ENCODE assay signal across 23 mouse cellular contexts in genomic region chr1:63539884-63540613, GRCm38 (mm10).
DNase-seq lines count a peak whose midpoint lies in the region; ATAC-seq and TF ChIP-seq lines count a peak whose summit lies in the region.
"Had no signal": no experiment of that assay in that cellular context is flagged by ENCODE, and none has a peak within 500 bp of the region (broad histone marks: within the 10 kb centered on the region; RNA-seq: fewer than 3 reads in every experiment).

No protein-coding gene starts in this region.

- ATAC-seq in hindbrain, embryonic 13.5 days (ENCODE audit: low FRiP score) = peak; percentile 72
- no peak for ATAC-seq in hindbrain, embryonic 11.5 days (ENCODE audit: low FRiP score)
- peak; percentile 82 for ATAC-seq in forebrain, embryonic 12.5 days (ENCODE audit: low FRiP score)
- ATAC-seq in hindbrain, embryonic 15.5 days (ENCODE audit: low FRiP score, low read depth) = peak; percentile 76
- ATAC-seq in midbrain, postnatal 0 days (ENCODE audit: low FRiP score) = no peak
- no peak for ATAC-seq in granulocyte monocyte progenitor cell, adult 5-6 weeks (replicated peaks; ENCODE audit: poor library complexity, severe bottlenecking)
- ATAC-seq: inflammation-experienced regulatory T-cells, adult 6 months; liver, embryonic 12.5 days had no signal

- WGBS in hindbrain, embryonic 13.5 days = 43% methylated on average over 14 of the region's 14 CpGs
- WGBS in hindbrain, embryonic 11.5 days = 69% methylated on average over 14 of the region's 14 CpGs
- WGBS in forebrain, embryonic 12.5 days = 22% methylated on average over 14 of the region's 14 CpGs
- WGBS in hindbrain, embryonic 15.5 days = 35% methylated on average over 14 of the region's 14 CpGs
- 32% methylated on average over 14 of the region's 14 CpGs for WGBS in midbrain, postnatal 0 days

- no peaks in the 10 kb centered on the region for H3K9me3 ChIP-seq in hindbrain, embryonic 13.5 days
- no peaks in the 10 kb centered on the region for H3K9me3 ChIP-seq in hindbrain, embryonic 11.5 days (ENCODE audit: control insufficient read depth, low read length)
- H3K9me3 ChIP-seq in forebrain, embryonic 12.5 days = no peaks in the 10 kb centered on the region
- H3K9me3 ChIP-seq in hindbrain, embryonic 15.5 days = no peaks in the 10 kb centered on the region
- no peaks in the 10 kb centered on the region for H3K9me3 ChIP-seq in midbrain, postnatal 0 days (ENCODE audit: low read length)
- H3K9me3 ChIP-seq: heart, embryonic 10.5 days; liver, embryonic 12.5 days had no signal

- no peaks in the 10 kb centered on the region for H3K36me3 ChIP-seq in hindbrain, embryonic 13.5 days
- no peaks in the 10 kb centered on the region for H3K36me3 ChIP-seq in hindbrain, embryonic 11.5 days (ENCODE audit: control insufficient read depth, insufficient read depth, low read length)
- H3K36me3 ChIP-seq in forebrain, embryonic 12.5 days (replicated peaks) = no peaks in the 10 kb centered on the region
- H3K36me3 ChIP-seq in hindbrain, embryonic 15.5 days = no peaks in the 10 kb centered on the region
- H3K36me3 ChIP-seq in midbrain, postnatal 0 days (ENCODE audit: insufficient read depth, low read length) = no peaks in the 10 kb centered on the region
- H3K36me3 ChIP-seq: heart, embryonic 10.5 days; liver, embryonic 12.5 days had no signal

- H3K27ac ChIP-seq in hindbrain, embryonic 13.5 days = no peak overlapping the region
- H3K27ac ChIP-seq in hindbrain, embryonic 11.5 days (ENCODE audit: low read depth, low read length) = no peak overlapping the region
- no peak overlapping the region for H3K27ac ChIP-seq in forebrain, embryonic 12.5 days
- no peak overlapping the region; the same call in 1 of the 2 replicates for H3K27ac ChIP-seq in hindbrain, embryonic 15.5 days (replicated peaks)
- no peak overlapping the region for H3K27ac ChIP-seq in midbrain, postnatal 0 days (ENCODE audit: low read depth, low read length)
- H3K27ac ChIP-seq: heart, embryonic 10.5 days; left cerebral cortex, adult 2 months; liver, embryonic 12.5 days; stomach, postnatal 0 days had no signal

- TF ChIP-seq CTCF in midbrain, postnatal 0 days (IDR thresholded peaks at IDR 0.05) = no peak

- intact Hi-C loops in heart, postnatal 36 days (cut with DNase I) = no loop called here

- H3K4me1 ChIP-seq in hindbrain, embryonic 13.5 days (replicated peaks) = peaks cover 16% of the 10 kb centered on the region
- no peaks in the 10 kb centered on the region for H3K4me1 ChIP-seq in hindbrain, embryonic 11.5 days (replicated peaks; ENCODE audit: control insufficient read depth, insufficient read depth, low read length)
- H3K4me1 ChIP-seq in forebrain, embryonic 12.5 days = peaks cover 5% of the 10 kb centered on the region
- peaks cover 7% of the 10 kb centered on the region; the same call in 1 of the 2 replicates for H3K4me1 ChIP-seq in hindbrain, embryonic 15.5 days (replicated peaks)
- H3K4me1 ChIP-seq in midbrain, postnatal 0 days (ENCODE audit: insufficient read depth, low read length) = no peaks in the 10 kb centered on the region
- H3K4me1 ChIP-seq: heart, embryonic 10.5 days; liver, embryonic 12.5 days had no signal

- H3K27me3 ChIP-seq in hindbrain, embryonic 13.5 days = no peaks in the 10 kb centered on the region
- H3K27me3 ChIP-seq in hindbrain, embryonic 11.5 days (ENCODE audit: control insufficient read depth, insufficient read depth, low read length) = no peaks in the 10 kb centered on the region
- no peaks in the 10 kb centered on the region for H3K27me3 ChIP-seq in forebrain, embryonic 12.5 days
- H3K27me3 ChIP-seq in hindbrain, embryonic 15.5 days = no peaks in the 10 kb centered on the region
- no peaks in the 10 kb centered on the region for H3K27me3 ChIP-seq in midbrain, postnatal 0 days (ENCODE audit: insufficient read depth, low read length)
- H3K27me3 ChIP-seq: liver, embryonic 12.5 days had no signal

- H3K4me3 ChIP-seq in hindbrain, embryonic 13.5 days = no peak overlapping the region
- no peak overlapping the region for H3K4me3 ChIP-seq in hindbrain, embryonic 11.5 days (ENCODE audit: low read depth, low read length)
- H3K4me3 ChIP-seq in forebrain, embryonic 12.5 days (replicated peaks) = no peak overlapping the region
- H3K4me3 ChIP-seq in hindbrain, embryonic 15.5 days = no peak overlapping the region
- H3K4me3 ChIP-seq in midbrain, postnatal 0 days (ENCODE audit: low read depth, low read length) = peak overlapping the region; percentile 5; the same call in 1 of the 2 replicates
- H3K4me3 ChIP-seq: erythroblast, embryonic 14.5 days; heart, embryonic 10.5 days; left cerebral cortex, adult 2 months; liver, embryonic 12.5 days had no signal

- H3K9ac ChIP-seq in hindbrain, embryonic 13.5 days = no peak overlapping the region
- H3K9ac ChIP-seq in hindbrain, embryonic 11.5 days (ENCODE audit: low read depth, low read length) = no peak overlapping the region
- no peak overlapping the region for H3K9ac ChIP-seq in forebrain, embryonic 12.5 days
- H3K9ac ChIP-seq in hindbrain, embryonic 15.5 days = no peak overlapping the region
- no peak overlapping the region for H3K9ac ChIP-seq in midbrain, postnatal 0 days (replicated peaks; ENCODE audit: low read length, poor library complexity, severe bottlenecking)
- H3K9ac ChIP-seq: liver, embryonic 12.5 days had no signal

- 0 out of 2 replicates have a peak overlapping the region, but pooled peaks have one; percentile 26 for H3K4me2 ChIP-seq in hindbrain, embryonic 13.5 days
- no peak overlapping the region for H3K4me2 ChIP-seq in hindbrain, embryonic 11.5 days (replicated peaks; ENCODE audit: low read depth, low read length)
- peak overlapping the region; percentile 32 for H3K4me2 ChIP-seq in forebrain, embryonic 12.5 days
- peak overlapping the region; percentile 38 for H3K4me2 ChIP-seq in hindbrain, embryonic 15.5 days
- H3K4me2 ChIP-seq in midbrain, postnatal 0 days (ENCODE audit: low read depth, low read length, poor library complexity, severe bottlenecking) = no peak overlapping the region; the same call in 1 of the 2 replicates
- H3K4me2 ChIP-seq: liver, embryonic 12.5 days had no signal

- no peak for DNase-seq in hindbrain, embryonic 11.5 days (ENCODE audit: low spot score)
- peak; percentile 28 for DNase-seq in midbrain, postnatal 0 days (ENCODE audit: low spot score)
- DNase-seq in heart, postnatal 36 days = no peak
- no peak for DNase-seq in urinary bladder, postnatal 4 days (ENCODE audit: low spot score in 2 of 2)
- DNase-seq: adrenal gland, postnatal 36 days; cerebellum, adult 8-10 months; gastrocnemius, postnatal 36 days; heart, postnatal 10 days; kidney, adult 9 months; kidney, postnatal 4 days; layer of hippocampus, adult 9-11 months; lung, adult 2 months; right cerebral cortex, adult 18-20 months had no signal

Comparison
In these comparisons a context has a peak if more than half of its experiments do, and no peak if none do; other contexts are left out.
1. ATAC-seq: peak in hindbrain, embryonic 13.5 days (single experiment), forebrain, embryonic 12.5 days (single experiment) and hindbrain, embryonic 15.5 days (single experiment); none in hindbrain, embryonic 11.5 days (single experiment), midbrain, postnatal 0 days (single experiment) and granulocyte monocyte progenitor cell, adult 5-6 weeks (single experiment).
2. H3K4me2 ChIP-seq: peak in hindbrain, embryonic 13.5 days (single experiment), forebrain, embryonic 12.5 days (single experiment) and hindbrain, embryonic 15.5 days (single experiment); none in hindbrain, embryonic 11.5 days (single experiment) and midbrain, postnatal 0 days (single experiment).